Mouse (Mus musculus): Measurements from ENCODE around the gene Map3k11. TPM values are rescaled to one million over a fixed set of nuclear protein-coding genes. Genes with fewer than 3 reads are reported as not detected.
A peak's percentile ranks its signal among the peaks of the same experiment; 100 is the strongest.

Gene Map3k11
- total and polyA plus RNA-seq, 3 experiments: 22.5 to 38.3 TPM; not detected in 1

DNA sequence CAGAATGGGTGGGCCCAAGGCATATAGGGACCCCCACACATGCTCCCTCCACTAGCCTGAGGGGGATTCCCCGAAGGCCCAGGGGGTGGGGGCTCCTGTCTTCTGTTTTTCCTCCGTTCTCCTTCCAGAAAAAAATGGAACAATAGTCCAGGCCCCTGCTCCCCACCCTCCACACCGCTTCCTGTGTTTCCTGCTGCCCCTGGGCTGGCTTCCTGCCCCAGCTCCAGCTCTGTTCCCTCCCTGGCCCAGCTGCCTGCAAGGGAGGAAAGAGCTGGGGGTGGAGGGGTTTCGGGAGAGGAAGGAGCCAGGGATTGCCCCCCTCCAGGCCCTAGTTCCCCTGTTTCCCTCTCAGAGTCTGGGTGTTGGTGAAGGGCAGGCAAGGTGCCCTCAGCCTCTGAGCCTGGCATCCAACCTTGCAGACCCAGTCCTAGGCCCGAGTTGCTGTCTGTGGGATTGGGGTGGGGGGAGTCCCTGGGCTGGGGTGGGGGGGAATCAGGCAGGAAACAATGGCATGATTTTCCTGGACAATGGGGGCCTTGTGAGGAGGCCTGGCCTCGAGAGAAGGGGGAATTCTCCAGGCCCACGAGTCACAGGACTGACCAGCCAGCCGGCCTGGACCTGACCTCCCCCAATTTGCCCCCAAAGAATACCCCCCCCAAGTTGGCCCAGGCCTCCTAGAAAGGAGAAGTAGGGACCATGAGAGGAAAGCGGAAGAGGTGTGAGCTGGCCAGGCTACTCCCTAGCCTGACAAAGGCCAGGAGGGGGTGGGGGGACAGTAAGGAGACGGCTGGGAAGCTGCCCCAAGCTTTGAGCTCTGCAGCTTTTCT, 3.8 kb downstream of the Map3k11 start:
- peaks cover 2 to 22% of the 10 kb centered on the region in 2 experiments; a peak in 3 of 4 replicates for H3K4me1 ChIP-seq (ENCODE audit: control insufficient read depth in 1 of 2, insufficient read depth in 2 of 2, low read length in 2 of 2)
- peaks cover 44% of the 10 kb centered on the region for H3K79me2 ChIP-seq (ENCODE audit: control insufficient read depth, insufficient read depth, low read length, poor library complexity)
- peak; percentile 33 for DNase-seq (ENCODE audit: low read depth, low spot score)
- TF ChIP-seq HCFC1 (IDR thresholded peaks at IDR 0.05; ENCODE audit: low read depth, low read length) (no peak), EP300 (IDR thresholded peaks at IDR 0.05; ENCODE audit: low read depth in 1 of 2, low read length in 2 of 2) (no peak), TBP (IDR thresholded peaks at IDR 0.05; ENCODE audit: low read depth, low read length) (no peak), ELF1 (IDR thresholded peaks at IDR 0.05; ENCODE audit: low read depth, low read length) (no peak), GABPA (IDR thresholded peaks at IDR 0.05; ENCODE audit: low read depth, low read length) (no peak), NRF1 (IDR thresholded peaks at IDR 0.05; ENCODE audit: insufficient read depth, low read depth, low read length, poor library complexity, severe bottlenecking) (no peak), MYB (IDR thresholded peaks at IDR 0.05; ENCODE audit: low read depth, low read length) (no peak), CTCF (IDR thresholded peaks at IDR 0.05 in 2 of 3, conservative IDR thresholded peaks at IDR 0.05 in 1 of 3; ENCODE audit: control insufficient read depth in 1 of 3, insufficient read depth in 1 of 3, low read depth in 2 of 3, low read length in 3 of 3, poor library complexity in 1 of 3, severe bottlenecking in 1 of 3) (no peak), USF1 (IDR thresholded peaks at IDR 0.05; ENCODE audit: low read depth, low read length) (no peak), CHD1 (IDR thresholded peaks at IDR 0.05; ENCODE audit: low read depth, low read length) (no peak), TCF12 (IDR thresholded peaks at IDR 0.05; ENCODE audit: low read depth, low read length) (no peak), ZNF384 (IDR thresholded peaks at IDR 0.05; ENCODE audit: low read depth, low read length) (no peak), ZC3H11A (IDR thresholded peaks at IDR 0.05; ENCODE audit: low read depth, low read length) (no peak), POLR2AphosphoS2 (IDR thresholded peaks at IDR 0.05; ENCODE audit: low read length) (no peak), MAZ (IDR thresholded peaks at IDR 0.05; ENCODE audit: low read depth, low read length) (no peak)
- H3K27ac ChIP-seq (ENCODE audit: control insufficient read depth, low read depth, low read length): no peak overlapping the region
- H3K27me3 ChIP-seq (ENCODE audit: control insufficient read depth in 1 of 2, insufficient read depth in 2 of 2, low read length in 2 of 2): no peaks in the 10 kb centered on the region
- H3K36me3 ChIP-seq (ENCODE audit: control insufficient read depth in 1 of 2, insufficient read depth in 2 of 2, low read length in 2 of 2): peaks cover 0 to 9% of the 10 kb centered on the region in 2 experiments; a peak in 1 of 4 replicates
- peak overlapping the region in 1 of 2 experiments; percentile 13; a peak in 1 of 4 replicates for H3K4me3 ChIP-seq (ENCODE audit: control insufficient read depth in 1 of 2, insufficient read depth in 1 of 2, low read depth in 2 of 2, low read length in 2 of 2)
- peak overlapping the region; percentile 21 for H3K9ac ChIP-seq (ENCODE audit: control insufficient read depth, low read depth, low read length, poor library complexity, severe bottlenecking)
- no peaks in the 10 kb centered on the region for H3K9me3 ChIP-seq (replicated peaks; ENCODE audit: insufficient read depth, low read length)

DNA sequence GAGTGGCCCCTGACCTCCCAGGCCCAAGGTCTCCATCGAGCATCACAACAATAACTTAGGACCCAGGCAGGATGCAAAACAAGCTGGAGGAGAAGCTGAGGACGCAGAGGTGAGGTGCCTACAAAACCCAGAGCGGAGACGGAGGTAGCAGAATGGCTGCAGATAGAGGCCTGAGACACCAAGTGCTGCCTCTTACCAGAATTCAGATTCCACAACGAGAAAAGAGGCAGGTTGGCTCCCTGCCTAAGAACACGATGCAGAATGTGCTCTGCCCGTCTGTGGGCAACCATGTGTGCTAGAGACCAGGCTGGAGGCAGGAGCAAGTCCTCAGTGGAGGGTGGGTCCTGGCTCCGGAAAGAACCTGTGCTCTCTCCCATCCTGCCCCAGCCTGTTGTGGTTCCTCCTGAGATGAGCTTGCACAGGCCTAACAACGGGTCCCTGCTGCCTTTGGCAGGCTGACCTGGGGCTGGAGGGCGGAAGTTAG, 4.4 kb downstream of the Map3k11 start:
- no peaks in the 10 kb centered on the region for H3K9me3 ChIP-seq (replicated peaks; ENCODE audit: insufficient read depth, low read length)
- H3K27ac ChIP-seq (ENCODE audit: control insufficient read depth, low read depth, low read length): no peak overlapping the region
- H3K4me1 ChIP-seq (ENCODE audit: control insufficient read depth in 1 of 2, insufficient read depth in 2 of 2, low read length in 2 of 2): peaks cover 0 to 19% of the 10 kb centered on the region in 2 experiments; a peak in 3 of 4 replicates
- DNase-seq (ENCODE audit: low read depth, low spot score): no peak
- no peaks in the 10 kb centered on the region for H3K27me3 ChIP-seq (ENCODE audit: control insufficient read depth in 1 of 2, insufficient read depth in 2 of 2, low read length in 2 of 2)
- H3K36me3 ChIP-seq (ENCODE audit: control insufficient read depth in 1 of 2, insufficient read depth in 2 of 2, low read length in 2 of 2): peaks cover 2 to 9% of the 10 kb centered on the region in 2 experiments; a peak in 2 of 4 replicates
- no peak overlapping the region for H3K4me3 ChIP-seq (ENCODE audit: control insufficient read depth in 1 of 2, insufficient read depth in 1 of 2, low read depth in 2 of 2, low read length in 2 of 2)
- peaks cover 39% of the 10 kb centered on the region for H3K79me2 ChIP-seq (ENCODE audit: control insufficient read depth, insufficient read depth, low read length, poor library complexity)
- no peak overlapping the region; the same call in 1 of the 2 replicates for H3K9ac ChIP-seq (ENCODE audit: control insufficient read depth, low read depth, low read length, poor library complexity, severe bottlenecking)
- no peak for TF ChIP-seq UBTF (IDR thresholded peaks at IDR 0.05; ENCODE audit: borderline replicate concordance, insufficient read depth, low read depth, low read length)
- TF ChIP-seq ETS1 (IDR thresholded peaks at IDR 0.05; ENCODE audit: low read depth, low read length): no peak
- no peak for TF ChIP-seq USF1 (IDR thresholded peaks at IDR 0.05; ENCODE audit: low read depth, low read length)
- TF ChIP-seq NELFE (IDR thresholded peaks at IDR 0.05; ENCODE audit: low read depth, low read length): no peak
- TF ChIP-seq MAFK (IDR thresholded peaks at IDR 0.05; ENCODE audit: borderline replicate concordance, low read depth, low read length): no peak
- no peak for TF ChIP-seq GABPA (IDR thresholded peaks at IDR 0.05; ENCODE audit: low read depth, low read length)
- TF ChIP-seq BHLHE40 (IDR thresholded peaks at IDR 0.05; ENCODE audit: borderline replicate concordance, low read depth, low read length): no peak
- TF ChIP-seq TAL1 (IDR thresholded peaks at IDR 0.05; ENCODE audit: low read length): no peak
- TF ChIP-seq ZMIZ1 (IDR thresholded peaks at IDR 0.05; ENCODE audit: low read depth, low read length): no peak
- no peak for TF ChIP-seq KAT2A (conservative IDR thresholded peaks at IDR 0.05; ENCODE audit: low read depth, low read length)
- no peak for TF ChIP-seq JUND (IDR thresholded peaks at IDR 0.05; ENCODE audit: low read depth, low read length)
- TF ChIP-seq ELF1 (IDR thresholded peaks at IDR 0.05; ENCODE audit: low read depth, low read length): no peak
- TF ChIP-seq USF2 (IDR thresholded peaks at IDR 0.05; ENCODE audit: borderline replicate concordance in 1 of 2, insufficient read depth in 1 of 2, low read depth in 1 of 2, low read length in 2 of 2): no peak
